Mouse (Mus musculus) layer of hippocampus, postnatal 14 days (tissue): Measurements from ENCODE around the gene Dnah11. TPM values are rescaled to one million over a fixed set of nuclear protein-coding genes. Genes with fewer than 3 reads are reported as not detected.

ENCODE experiments used
- DNase-seq, 2 experiments: peaks; one replicate each; pipeline ENCODE4 v3.0.0; 2021 to 2022; ENCODE audit warnings: low spot score in 2 of 2, mixed read lengths in 1 of 2
- total RNA-seq, 2 experiments: library from RNA; stranded (reverse); gene quantifications; 2 replicates each; pipeline ENCODE4 v1.2.3; 2021

Gene Dnah11
- total RNA-seq, 2 experiments from 2014 or later, result 2.2 to 2.8 TPM

- peak in 1 of 2 experiments; percentile 29 for DNase-seq
Observed at GRCm38 (mm10) chr12:118098257-118098656, 100.6 kb downstream of the Dnah11 start.

GRCm38 (mm10) chr12:118094946-118095345 is 103.9 kb downstream of the Dnah11 start:
- DNase-seq, result no peak

DNA sequence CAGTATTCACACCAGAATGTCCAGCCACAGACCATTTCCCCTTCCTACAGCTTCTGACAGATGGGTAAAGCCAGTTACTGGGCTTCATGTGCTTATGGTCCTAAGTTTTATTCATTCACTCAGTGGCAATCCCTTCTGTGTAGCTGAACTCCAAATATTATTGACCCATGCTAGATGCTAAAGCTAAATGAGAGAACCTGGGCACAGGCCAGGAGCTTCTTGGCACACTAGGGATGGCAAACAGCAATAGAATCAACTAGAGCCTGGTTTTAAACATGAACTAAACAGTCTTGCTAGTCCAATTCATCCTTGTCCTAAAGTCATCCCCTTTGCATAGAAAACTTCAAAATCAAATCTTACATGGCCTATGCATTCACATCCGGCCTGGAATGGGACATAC is 113.6 kb downstream of the Dnah11 start:
- DNase-seq, result no peak

GRCm38 (mm10) chr12:118084806-118085205 is 114.0 kb downstream of the Dnah11 start:
- no peak for DNase-seq

- DNase-seq, result peak in 1 of 2 experiments; percentile 41
Observed at GRCm38 (mm10) chr12:118084134-118084533, 114.7 kb downstream of the Dnah11 start.

GRCm38 (mm10) chr12:118080441-118080840 is 118.4 kb downstream of the Dnah11 start:
- DNase-seq, result no peak

GRCm38 (mm10) chr12:118078434-118078989 is 120.3 kb downstream of the Dnah11 start:
- DNase-seq, result no peak

DNA sequence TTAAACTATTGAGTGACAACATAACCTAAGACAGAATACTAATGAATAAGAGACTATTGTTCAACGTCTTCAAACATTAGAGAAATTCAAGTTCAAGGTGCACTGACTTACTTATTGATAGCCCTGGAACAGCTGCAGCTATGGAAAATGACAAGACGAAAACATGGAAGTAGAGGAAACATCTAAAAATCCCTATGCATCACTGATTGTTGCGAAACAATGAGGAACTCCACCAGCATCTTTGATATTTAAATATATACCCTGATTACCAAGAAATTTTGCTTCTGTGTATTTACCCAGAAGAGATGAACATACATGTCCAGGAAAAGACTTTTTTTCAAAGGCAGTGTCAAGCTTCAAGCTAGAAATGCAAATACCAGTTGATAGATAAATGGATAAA is 122.0 kb downstream of the Dnah11 start:
- no peak for DNase-seq

- no peak for DNase-seq
Observed at GRCm38 (mm10) chr12:118072181-118072872, 126.5 kb downstream of the Dnah11 start.

GRCm38 (mm10) chr12:118071667-118072066 is 127.2 kb downstream of the Dnah11 start:
- DNase-seq, result no peak

GRCm38 (mm10) chr12:118068785-118069184 is 130.1 kb downstream of the Dnah11 start:
- DNase-seq, result no peak

GRCm38 (mm10) chr12:118062343-118062742 is 136.5 kb downstream of the Dnah11 start:
- DNase-seq, result no peak

- peak in 1 of 2 experiments; percentile 36 for DNase-seq
Observed at GRCm38 (mm10) chr12:118056876-118057275, 142.0 kb downstream of the Dnah11 start.

- DNase-seq, result no peak
Observed at GRCm38 (mm10) chr12:118045381-118045780, 153.5 kb downstream of the Dnah11 start.

GRCm38 (mm10) chr12:118043130-118043647 is 155.7 kb downstream of the Dnah11 start:
- DNase-seq, result no peak

DNA sequence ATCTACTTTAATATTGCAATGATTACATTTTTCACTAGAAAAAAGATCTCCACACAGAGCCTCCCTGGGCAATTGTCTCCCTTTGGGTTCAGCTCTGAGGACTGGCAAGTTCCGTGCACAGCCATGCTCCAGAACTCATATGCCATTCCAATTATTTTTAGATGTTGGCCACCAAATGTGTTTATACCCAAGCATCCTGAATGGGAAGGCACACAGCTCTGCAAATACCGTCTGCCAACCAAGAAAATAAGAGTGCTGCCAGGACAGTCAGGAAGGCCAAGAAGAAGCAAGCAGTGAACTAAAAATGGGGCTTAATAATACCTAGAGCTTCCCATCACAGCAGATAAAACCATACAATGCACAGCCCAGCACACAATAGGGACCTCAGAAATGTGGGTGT is 156.6 kb downstream of the Dnah11 start:
- DNase-seq, result peak in 1 of 2 experiments; percentile 18

- DNase-seq, result no peak
Observed at GRCm38 (mm10) chr12:118034990-118035389, 163.9 kb downstream of the Dnah11 start.

GRCm38 (mm10) chr12:118025771-118026170 is 173.1 kb downstream of the Dnah11 start:
- DNase-seq, result no peak

GRCm38 (mm10) chr12:118018936-118019335 is 179.9 kb downstream of the Dnah11 start:
- DNase-seq, result no peak

DNA sequence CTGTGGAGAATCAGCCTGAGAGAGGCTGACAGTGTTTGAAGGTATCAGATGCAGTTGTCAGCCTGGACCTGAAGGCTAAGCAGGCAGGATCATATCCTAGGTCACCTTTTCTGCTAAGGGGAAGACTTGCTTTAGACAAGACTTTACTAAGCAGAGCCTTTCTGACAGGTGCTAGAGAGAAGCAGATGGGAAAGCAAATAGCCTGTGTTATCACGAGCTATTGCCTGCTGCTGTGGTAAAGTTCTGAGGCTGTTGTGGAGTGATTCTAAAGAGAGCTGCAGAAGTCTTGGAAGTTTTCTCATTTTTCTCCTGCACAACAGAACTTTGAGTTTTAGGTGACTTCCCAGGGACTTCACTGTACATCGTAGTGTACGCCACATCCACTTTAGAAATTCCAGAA is 185.0 kb downstream of the Dnah11 start:
- no peak for DNase-seq

DNA sequence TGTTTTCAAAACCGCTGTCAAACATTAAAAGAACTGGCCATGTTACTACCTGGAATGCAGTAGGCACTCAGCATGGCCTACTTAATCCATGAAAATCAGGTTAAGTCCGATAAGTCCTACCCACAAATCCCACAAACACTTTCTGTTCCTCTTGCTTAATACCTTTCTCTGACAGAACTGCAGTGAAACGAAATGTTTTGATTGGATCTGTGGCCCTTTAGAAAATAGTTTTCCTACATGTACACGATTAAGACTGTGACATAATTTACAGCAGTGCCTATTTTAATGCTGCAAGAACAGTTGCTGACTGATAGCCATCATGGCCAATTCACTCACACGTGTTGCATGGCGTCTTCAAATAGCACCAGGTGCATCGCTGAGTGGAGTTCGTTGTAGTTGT is 186.9 kb downstream of the Dnah11 start:
- DNase-seq, result no peak

DNA sequence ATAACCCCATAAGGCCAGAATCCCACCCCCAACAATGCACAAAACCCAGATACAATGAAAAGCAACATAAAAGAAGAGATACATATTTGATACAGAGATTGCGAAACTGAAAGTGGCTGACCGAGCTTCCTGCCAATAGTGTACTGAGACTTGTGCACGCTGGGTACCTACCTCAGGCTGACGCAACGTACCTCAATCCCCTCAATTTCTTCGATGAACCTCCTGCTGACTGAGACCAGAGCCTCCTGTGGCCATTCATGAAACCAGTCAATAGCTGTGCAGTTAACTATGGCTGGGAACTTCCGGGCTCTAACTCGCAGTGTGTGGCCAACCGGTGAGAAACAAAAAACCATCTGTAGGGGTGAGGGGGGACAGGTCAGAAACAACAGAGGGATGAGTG is 203.9 kb downstream of the Dnah11 start:
- no peak for DNase-seq

DNA sequence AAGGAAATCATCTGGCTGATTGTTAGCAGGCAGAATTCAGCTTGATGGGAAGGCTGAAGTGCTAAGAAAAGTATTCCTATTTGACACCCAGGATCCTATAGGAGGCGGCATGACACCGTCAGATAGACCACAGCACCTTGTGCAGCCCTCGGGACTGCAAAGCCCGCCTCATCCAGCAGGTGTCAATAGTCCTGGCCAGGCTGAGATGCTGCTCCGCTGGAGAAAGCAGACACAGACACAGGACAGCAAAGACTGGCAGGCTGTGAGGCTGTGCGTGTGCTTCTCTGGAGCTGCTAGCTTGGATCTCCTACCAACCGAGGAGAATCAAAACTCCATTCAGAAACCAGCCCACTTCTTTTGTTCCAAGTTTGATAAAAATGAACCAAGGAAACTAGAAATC is 205.3 kb downstream of the Dnah11 start:
- DNase-seq, result peak; percentile 65 to 86
